Mouse (Mus musculus): Measurements from ENCODE around the gene Cdh3.

The Cdh3 gene

DNA sequence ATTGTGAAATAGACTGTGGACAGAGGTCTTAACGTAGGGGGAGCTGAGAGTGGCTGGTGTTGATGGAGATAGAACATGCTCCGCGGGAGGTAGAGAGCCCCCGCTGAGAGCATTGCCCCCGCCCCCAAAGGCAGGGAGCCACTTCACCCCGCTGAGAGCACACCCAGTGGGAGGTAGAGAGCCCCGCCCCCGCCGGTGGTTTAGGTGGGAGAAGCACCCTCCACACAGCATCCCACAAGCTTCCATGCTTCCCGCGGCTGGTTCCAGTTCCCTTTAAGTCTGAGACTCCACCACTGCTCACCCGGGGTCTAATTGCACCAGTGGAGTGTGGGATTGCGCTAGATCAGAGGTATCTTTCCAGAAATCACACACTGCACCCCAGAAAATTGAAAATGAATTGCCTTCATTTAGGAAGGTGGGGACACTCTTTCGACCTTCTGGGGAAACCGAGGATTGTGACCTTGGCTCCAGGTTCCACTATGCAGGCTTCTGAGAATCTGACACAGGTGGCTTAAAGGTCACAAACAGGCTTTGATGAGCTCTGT lies 96.0 kb downstream of the Cdh3 start:
- DNase-seq (ENCODE audit: low spot score in 2 of 2), result no peak

Measured in frontal cortex, postnatal 36 days (tissue).